Mouse (Mus musculus) heart, embryonic 16.5 days (tissue): ENCODE measurements at regions not wholly inside any gene's neighbourhood (a gene's known extent, or its start where the extent isn't known, plus 50 kb on each side); places are given as distances from the start of the nearest gene placed in this dataset.
A peak's percentile ranks its signal among the peaks of the same experiment; 100 is the strongest.

Experiments
- ATAC-seq: fragments of 200-750 bp; cut with Nextera tagmentation; replicated peaks from 2 replicates; pipeline ENCODE4 v1.8.0; 2017; ENCODE audit warnings: moderate number of reproducible peaks; ENCODE audit not compliant: insufficient read depth, low FRiP score; ENCODE audit errors: extremely low read depth
- H3K27ac ChIP-seq: fragments of 300-500 bp; sonication (generic); 2 replicates; pipeline ENCODE4 v1.5.1; 2014; ENCODE audit warnings: mild to moderate bottlenecking, low read length, control low read depth, moderate library complexity
- H3K27me3 ChIP-seq: fragments of 300-500 bp; sonication (generic); 2 replicates; pipeline ENCODE4 v1.6.1; 2014; ENCODE audit warnings: low read length, mixed read lengths; ENCODE audit not compliant: control insufficient read depth, insufficient read depth
- H3K36me3 ChIP-seq: fragments of 300-500 bp; sonication (generic); 2 replicates; pipeline ENCODE4 v1.6.1; 2014; ENCODE audit not compliant: control insufficient read depth, insufficient read depth
- H3K4me1 ChIP-seq: fragments of 300-500 bp; sonication (generic); 2 replicates; pipeline ENCODE4 v1.6.1; 2014; ENCODE audit warnings: low read length, mixed read lengths; ENCODE audit not compliant: control insufficient read depth, insufficient read depth
- H3K4me2 ChIP-seq: fragments of 300-500 bp; sonication (generic); 2 replicates; pipeline ENCODE4 v1.6.1; 2014; ENCODE audit warnings: low read depth, mild to moderate bottlenecking, control low read depth, low read length
- H3K4me3 ChIP-seq: fragments of 300-500 bp; sonication (generic); 2 replicates; pipeline ENCODE4 v1.5.1; 2014; ENCODE audit warnings: mild to moderate bottlenecking, control low read depth, low read length
- H3K9ac ChIP-seq: fragments of 300-500 bp; sonication (generic); 2 replicates; pipeline ENCODE4 v1.6.1; 2014; ENCODE audit warnings: low read length, control low read depth
- H3K9me3 ChIP-seq: fragments of 300-500 bp; sonication (generic); replicated peaks from 2 replicates; pipeline ENCODE4 v1.6.1; 2016; ENCODE audit warnings: low read length; ENCODE audit not compliant: control insufficient read depth
- WGBS: fragments of 180-500 bp; shearing (Covaris S2); extraction: QIAGEN DNeasy Blood & Tissue Kit; methylation state at CpG from one replicate; pipeline ENCODE4 v1.1.7; 2014; 5-methylcytosine and 5-hydroxymethylcytosine counted together

DNA sequence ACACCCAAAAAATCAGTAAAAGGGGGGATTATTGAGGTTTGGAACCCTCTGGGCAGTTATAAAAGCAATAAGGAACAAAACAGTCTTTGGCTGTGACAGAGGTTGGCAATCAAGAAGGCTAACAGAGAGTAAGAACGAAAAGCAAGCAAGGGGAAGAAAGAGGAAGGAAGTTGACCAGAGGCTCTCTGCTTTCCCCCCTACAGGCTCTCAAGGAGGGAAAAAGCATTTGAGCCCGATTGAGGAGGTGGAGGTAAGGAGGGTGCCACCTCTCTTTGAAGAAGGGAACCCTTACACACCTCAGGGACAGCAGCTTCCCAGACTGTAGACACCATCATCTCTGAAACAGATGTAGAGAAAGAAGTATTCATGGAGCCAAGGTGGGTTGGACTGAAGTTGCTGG lies 194.6 kb upstream of the Hnrnpa3 start:
- Histone ChIP-seq H3K9me3 (no peaks in the 10 kb centered on the region), H3K4me2 (no peak overlapping the region), H3K27me3 (no peaks in the 10 kb centered on the region), H3K9ac (no peak overlapping the region), H3K36me3 (no peaks in the 10 kb centered on the region), H3K4me3 (no peak overlapping the region), H3K27ac (no peak overlapping the region), H3K4me1 (no peaks in the 10 kb centered on the region)
- WGBS: 48% methylated on average over 2 of the region's 2 CpGs
- ATAC-seq: no peak

DNA sequence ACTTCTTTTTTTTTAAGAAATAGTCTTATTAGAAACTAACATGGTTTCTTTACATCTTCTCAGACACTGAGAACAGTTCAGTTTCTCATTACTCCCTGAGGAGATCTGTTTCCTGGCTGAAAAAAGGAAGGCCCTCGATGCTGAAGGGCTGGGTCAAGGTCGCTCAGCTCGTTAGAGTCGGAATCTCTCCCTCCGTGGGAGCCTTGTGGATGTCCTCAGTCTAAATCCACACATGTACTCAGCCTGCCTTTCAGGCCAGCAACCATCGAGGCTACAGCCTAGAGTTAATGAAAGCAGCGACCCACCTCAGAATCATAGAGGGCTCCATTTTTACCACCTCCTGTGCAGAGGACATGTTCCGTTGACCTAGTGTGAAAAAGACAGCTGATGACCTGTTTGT lies 190.2 kb upstream of the Hnrnpa3 start:
- WGBS: 69% methylated on average over 8 of the region's 8 CpGs
- Histone ChIP-seq H3K4me1 (peaks cover 8% of the 10 kb centered on the region), H3K27ac (no peak overlapping the region), H3K4me2 (no peak overlapping the region), H3K4me3 (no peak overlapping the region), H3K9me3 (no peaks in the 10 kb centered on the region), H3K9ac (no peak overlapping the region), H3K27me3 (no peaks in the 10 kb centered on the region), H3K36me3 (no peaks in the 10 kb centered on the region)
- ATAC-seq: no peak

GRCm38 (mm10) chr2:75469958-75470687 lies 188.9 kb upstream of the Hnrnpa3 start:
- 20% methylated on average over 15 of the region's 15 CpGs for WGBS
- peak; percentile 87 for ATAC-seq
- H3K36me3 ChIP-seq: no peaks in the 10 kb centered on the region
- H3K4me2 ChIP-seq: peak overlapping the region; percentile 41
- no peaks in the 10 kb centered on the region for H3K9me3 ChIP-seq
- peak overlapping the region; percentile 49 for H3K27ac ChIP-seq
- no peak overlapping the region for H3K9ac ChIP-seq
- H3K4me3 ChIP-seq: peak overlapping the region; percentile 11; the same call in 1 of the 2 replicates
- no peaks in the 10 kb centered on the region for H3K27me3 ChIP-seq
- peaks cover 8% of the 10 kb centered on the region for H3K4me1 ChIP-seq

- no peaks in the 10 kb centered on the region for H3K36me3 ChIP-seq
- H3K4me3 ChIP-seq: no peak overlapping the region
- peak; percentile 23; the same call in 1 of the 2 replicates for ATAC-seq
- no peaks in the 10 kb centered on the region for H3K9me3 ChIP-seq
- H3K4me2 ChIP-seq: peak overlapping the region; percentile 41; the same call in 1 of the 2 replicates
- H3K27me3 ChIP-seq: no peaks in the 10 kb centered on the region
- WGBS: 43% methylated on average over 9 of the region's 9 CpGs
- H3K9ac ChIP-seq: no peak overlapping the region
- H3K4me1 ChIP-seq: peaks cover 8% of the 10 kb centered on the region
- peak overlapping the region; percentile 43 for H3K27ac ChIP-seq
These were observed 188.4 kb upstream of the Hnrnpa3 start for GRCm38 (mm10) chr2:75470688-75471054.

DNA sequence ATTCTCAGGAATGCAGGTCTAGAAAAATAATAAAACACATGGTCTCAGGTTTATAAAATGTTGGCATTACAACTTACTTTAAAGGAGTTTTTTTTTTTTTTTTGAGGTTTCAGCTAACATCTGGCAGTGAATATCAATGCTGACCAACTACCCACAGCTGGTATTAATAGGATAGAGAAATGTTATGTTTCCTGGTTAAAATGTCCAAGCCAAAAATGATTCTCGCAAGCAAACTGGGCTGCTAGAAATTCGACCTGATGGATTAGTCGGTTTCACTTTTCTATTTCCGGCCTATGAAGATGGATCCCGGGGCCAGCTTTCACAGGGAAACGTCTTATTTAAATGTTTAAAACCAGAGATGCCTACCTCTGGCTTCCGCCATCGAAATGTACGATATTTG lies 186.6 kb upstream of the Hnrnpa3 start:
- H3K4me2 ChIP-seq: no peak overlapping the region
- 84% methylated on average over 9 of the region's 9 CpGs for WGBS
- no peaks in the 10 kb centered on the region for H3K36me3 ChIP-seq
- peaks cover 8% of the 10 kb centered on the region for H3K4me1 ChIP-seq
- no peaks in the 10 kb centered on the region for H3K27me3 ChIP-seq
- no peaks in the 10 kb centered on the region for H3K9me3 ChIP-seq
- no peak overlapping the region for H3K9ac ChIP-seq
- H3K27ac ChIP-seq: no peak overlapping the region
- no peak overlapping the region for H3K4me3 ChIP-seq
- ATAC-seq: no peak

DNA sequence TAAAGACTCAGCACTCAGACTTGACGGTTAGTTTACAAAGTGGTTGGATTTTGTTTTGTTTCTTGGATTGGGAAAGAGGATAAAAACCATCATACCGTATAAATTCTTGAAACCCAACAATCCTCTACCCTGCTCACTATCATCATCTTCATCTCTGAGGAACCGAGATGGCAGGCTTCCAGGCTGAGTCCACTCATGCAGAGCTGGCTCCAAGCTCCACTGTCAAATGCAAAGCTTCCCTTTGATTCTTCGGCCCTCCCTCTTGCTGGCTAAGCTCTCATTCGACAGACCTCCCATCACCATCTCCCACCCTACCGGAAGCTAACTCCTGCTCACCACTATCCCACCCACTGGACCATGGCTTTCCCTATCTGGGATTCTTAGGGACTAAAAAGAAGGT lies 184.6 kb upstream of the Hnrnpa3 start:
- ATAC-seq: no peak
- 59% methylated on average over 6 of the region's 6 CpGs for WGBS
- H3K4me1 ChIP-seq: peaks cover 8% of the 10 kb centered on the region
- H3K4me3 ChIP-seq: no peak overlapping the region
- H3K9ac ChIP-seq: no peak overlapping the region
- no peaks in the 10 kb centered on the region for H3K36me3 ChIP-seq
- no peak overlapping the region for H3K4me2 ChIP-seq
- H3K9me3 ChIP-seq: no peaks in the 10 kb centered on the region
- no peaks in the 10 kb centered on the region for H3K27me3 ChIP-seq
- H3K27ac ChIP-seq: no peak overlapping the region

- Histone ChIP-seq H3K4me3 (no peak overlapping the region), H3K9me3 (no peaks in the 10 kb centered on the region), H3K4me1 (no peaks in the 10 kb centered on the region), H3K27ac (no peak overlapping the region), H3K36me3 (no peaks in the 10 kb centered on the region), H3K4me2 (no peak overlapping the region), H3K27me3 (no peaks in the 10 kb centered on the region), H3K9ac (no peak overlapping the region)
- WGBS: 89% methylated on average over 1 of the region's 1 CpGs
- ATAC-seq: no peak
These were observed 182.7 kb upstream of the Hnrnpa3 start for GRCm38 (mm10) chr2:75476350-75476749.

- H3K27me3 ChIP-seq: no peaks in the 10 kb centered on the region
- H3K9me3 ChIP-seq: no peaks in the 10 kb centered on the region
- H3K4me1 ChIP-seq: no peaks in the 10 kb centered on the region
- 87% methylated on average over 8 of the region's 8 CpGs for WGBS
- no peaks in the 10 kb centered on the region for H3K36me3 ChIP-seq
- no peak overlapping the region for H3K4me2 ChIP-seq
- ATAC-seq: no peak
- H3K27ac ChIP-seq: no peak overlapping the region
- H3K4me3 ChIP-seq: no peak overlapping the region
- no peak overlapping the region for H3K9ac ChIP-seq
These were observed 182.0 kb upstream of the Hnrnpa3 start for GRCm38 (mm10) chr2:75477076-75477475.

- 83% methylated on average over 5 of the region's 5 CpGs for WGBS
- no peak overlapping the region for H3K9ac ChIP-seq
These were observed 179.5 kb upstream of the Hnrnpa3 start for GRCm38 (mm10) chr2:75479546-75479945.

More at GRCm38 (mm10) chr2:75479546-75479945, 179.5 kb upstream of the Hnrnpa3 start:
- Histone ChIP-seq H3K27ac (no peak overlapping the region), H3K4me2 (no peak overlapping the region), H3K4me1 (no peaks in the 10 kb centered on the region), H3K36me3 (no peaks in the 10 kb centered on the region), H3K4me3 (no peak overlapping the region), H3K9me3 (no peaks in the 10 kb centered on the region), H3K27me3 (no peaks in the 10 kb centered on the region)
- ATAC-seq: no peak
